Mouse (Mus musculus) hindbrain, embryonic 14.5 days (tissue): ENCODE data around the gene Ecpas. TPM values are rescaled to one million over a fixed set of nuclear protein-coding genes. Genes with fewer than 3 reads are reported as not detected.
A peak's percentile ranks its signal among the peaks of the same experiment; 100 is the strongest.

Experiments
- ATAC-seq: fragments of 200-750 bp; cut with Nextera tagmentation; 2 replicates; pipeline ENCODE4 v1.8.0; 2017; ENCODE audit warnings: moderate number of reproducible peaks, mild to moderate bottlenecking, moderate TSS enrichment, moderate library complexity; ENCODE audit not compliant: low FRiP score
- DNase-seq: peaks from one replicate; pipeline ENCODE4 v3.0.0-alpha.2; 2015; ENCODE audit warnings: low spot score
- H3K27ac ChIP-seq: fragments of 300-500 bp; sonication (generic); 2 replicates; pipeline ENCODE4 v1.5.1; 2014; ENCODE audit warnings: mild to moderate bottlenecking, moderate library complexity
- H3K27me3 ChIP-seq: fragments of 300-500 bp; sonication (generic); 2 replicates; pipeline ENCODE4 v1.6.1; 2014; ENCODE audit warnings: mild to moderate bottlenecking, low read length, mixed read lengths; ENCODE audit not compliant: control insufficient read depth, insufficient read depth
- H3K36me3 ChIP-seq: fragments of 300-500 bp; sonication (generic); replicated peaks from 2 replicates; pipeline ENCODE4 v1.6.1; 2014; ENCODE audit not compliant: control insufficient read depth, insufficient read depth
- H3K4me1 ChIP-seq: fragments of 300-500 bp; sonication (generic); replicated peaks from 2 replicates; pipeline ENCODE4 v1.6.1; 2014; ENCODE audit warnings: antibody characterized with exemption, low read length, mixed read lengths; ENCODE audit not compliant: control insufficient read depth, insufficient read depth
- H3K4me2 ChIP-seq: fragments of 300-500 bp; sonication (generic); replicated peaks from 2 replicates; pipeline ENCODE4 v1.6.1; 2014; ENCODE audit warnings: mild to moderate bottlenecking, moderate library complexity
- H3K4me3 ChIP-seq: fragments of 300-500 bp; sonication (generic); replicated peaks from 2 replicates; pipeline ENCODE4 v1.5.1; 2014; ENCODE audit warnings: mild to moderate bottlenecking, low read length
- H3K9ac ChIP-seq: fragments of 300-500 bp; sonication (generic); 2 replicates; pipeline ENCODE4 v1.6.1; 2014
- H3K9me3 ChIP-seq: fragments of 300-500 bp; sonication (generic); 2 replicates; pipeline ENCODE4 v1.6.1; 2016; ENCODE audit warnings: low read length; ENCODE audit not compliant: control insufficient read depth
- WGBS: fragments of 180-500 bp; shearing (Covaris S2); extraction: QIAGEN DNeasy Blood & Tissue Kit; methylation state at CpG from one replicate; pipeline ENCODE4 v1.1.7; 2014; 5-methylcytosine and 5-hydroxymethylcytosine counted together
- polyA plus RNA-seq: library from polyadenylated mRNA; unstranded; fragments of >200 nt; fragmentation: Nextera tagmentation; extraction: Ambion mirVana; gene quantifications from 2 replicates; pipeline ENCODE4 v1.2.1, GENCODE M21; 2014

The Ecpas gene
- polyA plus RNA-seq, 1 experiment from 2014 or later: 47.8 TPM

DNA sequence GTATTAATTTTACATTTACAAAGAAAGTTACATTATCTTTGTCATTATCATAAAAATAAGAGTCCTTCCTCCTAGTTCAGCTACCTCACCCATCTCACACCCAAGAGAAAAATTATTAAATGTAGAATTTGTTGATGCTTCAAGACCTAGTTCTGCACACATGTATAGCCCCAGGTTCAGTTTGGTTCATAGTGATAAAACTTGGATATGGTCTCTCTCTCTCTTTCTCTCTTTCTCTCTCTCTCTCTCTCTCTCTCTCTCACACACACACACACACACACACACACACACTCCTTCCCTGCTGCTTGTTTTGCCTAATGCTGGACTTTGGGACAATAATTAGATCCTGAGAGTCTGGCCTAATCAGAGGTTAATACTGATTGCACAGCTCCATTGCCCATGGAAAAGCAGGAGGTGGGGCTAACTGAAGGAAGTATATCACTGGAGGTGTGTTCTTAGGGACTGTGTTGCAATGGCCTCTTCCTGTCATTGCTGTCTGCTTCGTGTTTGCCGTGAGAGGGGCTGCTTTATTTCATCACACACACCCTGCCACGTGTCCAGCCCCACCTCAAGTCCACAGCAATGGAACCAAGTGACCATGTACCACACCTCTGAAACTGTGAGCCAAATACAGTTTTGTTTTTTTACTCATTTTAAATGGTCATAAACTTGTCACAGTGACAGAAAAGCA is 932 bp upstream of the Ecpas start:
- Histone ChIP-seq H3K27ac (0 out of 2 replicates have a peak overlapping the region, but pooled peaks have one; percentile 99), H3K9ac (0 out of 2 replicates have a peak overlapping the region, but pooled peaks have one; percentile 95), H3K4me2 (peak overlapping the region; percentile 77), H3K36me3 (no peaks in the 10 kb centered on the region), H3K4me3 (peak overlapping the region; percentile 96), H3K27me3 (no peaks in the 10 kb centered on the region), H3K9me3 (no peaks in the 10 kb centered on the region), H3K4me1 (peaks cover 14% of the 10 kb centered on the region)
- DNase-seq (no peak), ATAC-seq (no peak)
- 42% methylated on average over 3 of the region's 3 CpGs for WGBS

DNA sequence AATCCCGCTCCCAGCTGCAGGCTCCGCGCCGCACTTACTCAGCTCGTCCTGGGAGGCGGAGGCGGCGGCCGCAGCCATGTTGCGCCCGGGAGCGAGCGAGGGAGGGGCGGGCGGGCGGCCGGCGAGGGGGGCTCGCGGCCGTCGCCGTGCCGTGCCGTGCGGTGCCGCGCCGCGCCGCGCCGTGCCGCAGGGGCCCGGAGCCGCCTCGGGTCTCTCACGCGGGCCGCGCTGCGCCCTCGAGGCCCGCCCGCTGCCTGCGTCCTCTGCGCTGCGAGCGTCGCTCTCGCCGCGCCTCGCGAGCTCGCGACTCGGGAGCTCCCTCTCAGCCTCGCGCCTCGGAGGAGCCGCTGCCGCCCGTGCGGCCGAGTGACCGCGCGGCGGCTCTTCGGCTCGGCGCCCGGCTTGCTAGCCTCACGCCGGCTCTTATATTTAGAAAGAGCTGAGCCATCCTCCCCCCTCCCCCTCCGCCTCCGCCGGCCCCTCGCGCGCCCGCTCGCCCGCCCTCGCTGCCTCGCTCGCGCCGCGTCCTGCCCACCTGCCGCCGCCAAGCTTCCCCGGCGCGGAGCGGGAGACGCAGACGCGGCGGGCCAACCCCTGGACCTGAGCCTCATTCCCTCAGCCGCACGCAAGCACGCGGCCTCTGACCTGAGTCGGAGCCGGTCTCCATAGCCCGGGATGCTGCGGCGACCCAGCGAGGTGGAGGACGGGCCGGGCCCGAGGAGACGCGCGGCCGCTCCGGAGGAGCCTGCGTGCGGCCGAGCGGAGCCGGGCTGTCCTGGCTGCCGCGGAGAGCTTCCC is 519 bp downstream of the Ecpas start:
- WGBS: under 1% methylated on average over 87 of the region's 126 CpGs

DNA sequence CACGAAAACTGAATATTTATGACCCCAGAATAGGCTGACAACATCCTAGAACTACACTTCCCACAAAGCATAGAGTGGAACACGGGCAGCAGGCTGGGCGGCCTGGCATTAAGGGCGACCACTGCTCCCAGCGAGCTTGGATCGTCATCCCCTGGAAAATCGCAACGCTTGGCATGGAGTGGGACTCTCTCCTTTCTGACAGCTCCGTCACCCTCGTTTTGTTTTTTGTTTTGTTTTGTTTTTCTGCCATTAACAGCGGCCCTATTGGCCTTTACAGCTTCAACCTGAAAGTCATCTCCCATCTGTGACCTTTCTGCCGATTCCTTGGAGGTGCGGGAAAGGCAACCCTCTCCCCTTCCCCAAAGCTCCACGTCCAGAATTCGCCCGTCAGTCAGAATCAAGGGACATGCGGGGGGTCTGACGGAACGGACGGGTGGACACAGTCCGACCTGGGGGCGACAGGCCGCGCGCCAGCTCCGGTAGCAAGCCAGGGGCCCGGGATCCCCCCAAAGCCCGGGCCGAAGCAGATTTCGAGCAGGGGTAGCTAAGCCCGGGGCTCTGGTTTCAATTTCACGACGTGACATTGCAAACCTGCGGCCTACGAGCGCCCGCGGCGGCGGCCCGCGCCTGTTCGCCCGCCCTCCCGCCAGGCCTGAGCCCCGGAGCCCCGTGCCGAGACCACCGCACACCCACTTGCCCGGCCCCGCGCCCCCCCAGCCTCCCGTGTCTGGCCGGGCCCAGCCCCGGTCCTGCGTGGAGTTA is 1.3 kb downstream of the Ecpas start:
- Histone ChIP-seq H3K4me3 (peak overlapping the region; percentile 96), H3K9ac (peak overlapping the region; percentile 95), H3K27ac (peak overlapping the region; percentile 99), H3K4me1 (peaks cover 14% of the 10 kb centered on the region), H3K36me3 (no peaks in the 10 kb centered on the region), H3K27me3 (no peaks in the 10 kb centered on the region), H3K9me3 (no peaks in the 10 kb centered on the region), H3K4me2 (peak overlapping the region; percentile 77)
- WGBS: under 1% methylated on average over 55 of the region's 56 CpGs
- DNase-seq (peak; percentile 77), ATAC-seq (peak; percentile 71)

More for the DNA sequence above, 519 bp downstream of the Ecpas start:
- peaks cover 14% of the 10 kb centered on the region for H3K4me1 ChIP-seq
- H3K9me3 ChIP-seq: no peaks in the 10 kb centered on the region
- H3K27ac ChIP-seq: peak overlapping the region; percentile 99
- no peaks in the 10 kb centered on the region for H3K27me3 ChIP-seq
- H3K4me3 ChIP-seq: peak overlapping the region; percentile 96
- H3K9ac ChIP-seq: peak overlapping the region; percentile 95
- DNase-seq: peak; percentile 70
- ATAC-seq: peak; percentile 86
- peak overlapping the region; percentile 77 for H3K4me2 ChIP-seq
- no peaks in the 10 kb centered on the region for H3K36me3 ChIP-seq

DNA sequence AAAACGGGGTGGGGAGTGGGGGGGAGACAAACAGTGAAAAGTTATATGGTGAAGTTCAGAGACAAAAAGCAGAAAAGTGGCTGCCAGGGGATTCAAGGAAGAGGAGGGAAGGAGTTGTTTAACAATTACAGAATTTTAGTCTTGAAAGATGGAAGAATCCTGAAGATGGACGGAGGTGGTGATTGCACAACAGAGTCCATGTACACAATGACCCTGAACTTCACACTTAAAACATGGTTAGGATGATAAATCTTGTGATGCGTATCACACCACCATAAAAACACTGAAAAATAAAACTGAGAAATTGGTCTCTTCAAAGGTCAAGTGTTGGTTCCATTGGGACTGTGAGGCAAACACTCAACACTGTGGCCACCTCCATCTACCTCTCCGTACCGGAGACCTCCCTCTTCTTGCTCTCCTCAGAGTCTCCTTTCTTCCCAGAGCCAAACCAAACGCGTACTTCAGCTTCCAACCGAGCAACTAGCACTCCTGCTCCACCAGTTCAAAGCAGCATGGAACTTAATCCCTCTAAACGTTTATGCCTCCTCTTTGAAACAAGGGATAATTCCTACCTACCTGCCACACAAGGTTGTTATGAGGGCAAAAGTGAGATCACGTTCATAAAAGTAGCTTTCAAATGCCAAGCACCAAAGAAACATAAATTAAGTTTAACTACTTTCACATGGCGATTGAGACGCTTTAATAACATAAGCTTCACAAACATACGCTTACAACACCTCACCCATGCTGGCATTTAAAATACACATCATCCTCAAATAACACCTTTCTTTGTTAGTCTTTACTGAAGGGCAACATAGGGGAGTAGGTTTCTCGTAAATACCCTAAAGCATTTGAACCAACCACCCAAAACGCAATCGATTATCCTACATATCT is 2.1 kb downstream of the Ecpas start:
- peak overlapping the region; percentile 77 for H3K4me2 ChIP-seq
- no peaks in the 10 kb centered on the region for H3K9me3 ChIP-seq
- H3K4me1 ChIP-seq: peaks cover 14% of the 10 kb centered on the region
- DNase-seq (no peak), ATAC-seq (no peak)
- no peaks in the 10 kb centered on the region for H3K27me3 ChIP-seq
- peak overlapping the region; percentile 96 for H3K4me3 ChIP-seq
- no peaks in the 10 kb centered on the region for H3K36me3 ChIP-seq
- peak overlapping the region; percentile 95 for H3K9ac ChIP-seq
- H3K27ac ChIP-seq: peak overlapping the region; percentile 99
- WGBS: 32% methylated on average over 16 of the region's 16 CpGs

DNA sequence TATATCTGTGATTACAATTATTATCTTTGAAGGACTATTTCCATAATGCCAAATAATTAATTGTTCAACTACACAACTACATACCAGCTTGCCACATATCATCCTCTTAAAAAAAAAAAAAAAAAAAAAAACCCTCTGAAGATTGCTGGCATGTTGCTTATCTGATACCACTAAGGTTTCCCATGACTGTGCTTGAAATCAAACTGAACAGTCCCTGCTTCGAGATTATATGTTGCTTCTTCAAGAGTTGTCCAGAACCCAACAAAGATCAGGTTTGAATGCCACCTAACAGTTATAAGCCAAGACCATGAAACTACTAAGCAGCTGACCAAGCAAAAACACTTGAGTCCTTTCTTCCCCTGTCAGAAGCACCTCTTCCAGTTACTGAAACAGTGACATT is 5.1 kb downstream of the Ecpas start:
- ATAC-seq (no peak), DNase-seq (no peak)
- WGBS: 98% methylated on average over 1 of the region's 1 CpGs
- Histone ChIP-seq H3K4me2 (no peak overlapping the region), H3K4me1 (peaks cover 9% of the 10 kb centered on the region; the same call in 1 of the 2 replicates), H3K4me3 (no peak overlapping the region), H3K36me3 (no peaks in the 10 kb centered on the region), H3K9me3 (no peaks in the 10 kb centered on the region), H3K27me3 (no peaks in the 10 kb centered on the region), H3K27ac (no peak overlapping the region), H3K9ac (no peak overlapping the region)

DNA sequence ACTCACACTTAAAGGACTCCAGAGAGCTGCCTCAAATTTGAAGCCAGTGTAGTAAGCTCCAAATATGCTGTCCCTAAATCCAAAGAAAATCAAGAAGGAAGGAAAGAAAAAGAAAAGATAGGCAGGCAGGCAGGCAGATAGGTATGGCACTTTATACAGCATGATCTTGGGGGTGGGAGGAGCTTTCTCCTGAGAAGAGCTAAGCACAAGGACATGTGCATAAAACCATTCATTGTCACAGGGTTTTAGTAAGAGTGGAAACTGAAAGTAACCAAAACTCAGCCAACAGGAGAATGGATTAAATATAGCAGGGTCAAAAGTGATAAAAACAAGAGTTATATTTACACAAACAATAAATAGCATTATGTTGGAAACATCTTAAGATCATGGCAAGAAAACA is 14.2 kb downstream of the Ecpas start:
- H3K27ac ChIP-seq: no peak overlapping the region
- H3K9me3 ChIP-seq: no peaks in the 10 kb centered on the region
- no peak for ATAC-seq
- DNase-seq: no peak
- H3K4me2 ChIP-seq: no peak overlapping the region
- H3K4me1 ChIP-seq: no peaks in the 10 kb centered on the region
- no peak overlapping the region for H3K4me3 ChIP-seq
- no peaks in the 10 kb centered on the region for H3K36me3 ChIP-seq
- no peak overlapping the region for H3K9ac ChIP-seq
- no peaks in the 10 kb centered on the region for H3K27me3 ChIP-seq

- no peaks in the 10 kb centered on the region for H3K27me3 ChIP-seq
- H3K36me3 ChIP-seq: no peaks in the 10 kb centered on the region
- no peak overlapping the region for H3K4me2 ChIP-seq
- no peaks in the 10 kb centered on the region for H3K9me3 ChIP-seq
- H3K4me1 ChIP-seq: no peaks in the 10 kb centered on the region
- H3K9ac ChIP-seq: no peak overlapping the region
- ATAC-seq (no peak), DNase-seq (no peak)
- no peak overlapping the region for H3K27ac ChIP-seq
- H3K4me3 ChIP-seq: no peak overlapping the region
- WGBS: 74% methylated on average over 4 of the region's 4 CpGs
Measured at GRCm38 (mm10) chr4:58897436-58897835, 15.1 kb downstream of the Ecpas start.

GRCm38 (mm10) chr4:58894399-58894798 is 18.1 kb downstream of the Ecpas start:
- DNase-seq (no peak), ATAC-seq (no peak)
- no peak overlapping the region for H3K9ac ChIP-seq
- H3K27ac ChIP-seq: no peak overlapping the region
- no peaks in the 10 kb centered on the region for H3K36me3 ChIP-seq
- WGBS: 86% methylated on average over 7 of the region's 7 CpGs
- no peaks in the 10 kb centered on the region for H3K27me3 ChIP-seq
- H3K4me3 ChIP-seq: no peak overlapping the region
- H3K4me1 ChIP-seq: no peaks in the 10 kb centered on the region
- H3K4me2 ChIP-seq: no peak overlapping the region
- H3K9me3 ChIP-seq: no peaks in the 10 kb centered on the region
